Mouse (Mus musculus): ENCODE data around the gene Slc24a2. TPM values are rescaled to one million over a fixed set of nuclear protein-coding genes. Genes with fewer than 3 reads are reported as not detected.

The Slc24a2 gene
- polyA plus RNA-seq, 1 experiment from 2014 or later: 2.1 TPM

- Histone ChIP-seq H3K9ac (replicated peaks; ENCODE audit: low read depth, low read length) (no peak overlapping the region), H3K9me3 (ENCODE audit: control insufficient read depth, low read length) (no peaks in the 10 kb centered on the region), H3K36me3 (ENCODE audit: control insufficient read depth, insufficient read depth) (no peaks in the 10 kb centered on the region), H3K27ac (ENCODE audit: low read length) (peak overlapping the region; percentile 56), H3K27me3 (replicated peaks; ENCODE audit: control insufficient read depth, insufficient read depth, low read length) (no peaks in the 10 kb centered on the region), H3K4me3 (replicated peaks; ENCODE audit: low read length) (no peak overlapping the region), H3K4me1 (replicated peaks; ENCODE audit: control insufficient read depth, insufficient read depth, low read length) (peaks cover 24% of the 10 kb centered on the region), H3K4me2 (ENCODE audit: low read length) (no peak overlapping the region)
- peak; percentile 81 for ATAC-seq
- 49% methylated on average over 6 of the region's 6 CpGs for WGBS
Measured at GRCm38 (mm10) chr4:87062771-87063253, 167.5 kb downstream of the Slc24a2 start.

GRCm38 (mm10) chr4:87061696-87062095, 168.6 kb downstream of the Slc24a2 start:
- Histone ChIP-seq H3K4me3 (replicated peaks; ENCODE audit: low read length) (no peak overlapping the region), H3K9ac (replicated peaks; ENCODE audit: low read depth, low read length) (no peak overlapping the region), H3K4me2 (ENCODE audit: low read length) (no peak overlapping the region), H3K27ac (ENCODE audit: low read length) (no peak overlapping the region), H3K9me3 (ENCODE audit: control insufficient read depth, low read length) (no peaks in the 10 kb centered on the region), H3K36me3 (ENCODE audit: control insufficient read depth, insufficient read depth) (no peaks in the 10 kb centered on the region), H3K27me3 (replicated peaks; ENCODE audit: control insufficient read depth, insufficient read depth, low read length) (no peaks in the 10 kb centered on the region), H3K4me1 (replicated peaks; ENCODE audit: control insufficient read depth, insufficient read depth, low read length) (peaks cover 29% of the 10 kb centered on the region)
- 65% methylated on average over 2 of the region's 2 CpGs for WGBS
- no peak for ATAC-seq

DNA sequence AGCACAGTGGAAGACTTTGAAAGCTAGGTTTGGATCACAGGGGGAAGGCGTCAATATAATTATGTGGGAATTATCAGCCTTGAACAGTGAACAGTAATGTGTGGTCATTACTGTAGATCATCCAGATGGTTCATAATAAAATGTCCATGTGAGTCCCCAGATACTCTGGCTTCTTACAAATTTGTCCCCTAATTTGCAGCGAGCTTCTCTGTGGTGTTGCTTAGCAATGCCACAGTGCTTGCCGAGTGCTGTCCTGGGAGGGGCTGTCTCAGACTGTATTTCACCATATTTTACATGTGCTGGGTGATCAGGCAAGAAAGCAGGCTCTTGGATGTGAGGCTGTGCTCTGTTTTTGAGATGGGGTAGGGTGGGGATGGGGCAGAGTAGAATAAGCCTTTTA, 172.7 kb downstream of the Slc24a2 start:
- no peaks in the 10 kb centered on the region for H3K9me3 ChIP-seq (ENCODE audit: control insufficient read depth, low read length)
- peak; percentile 65 for ATAC-seq
- no peak overlapping the region for H3K9ac ChIP-seq (replicated peaks; ENCODE audit: low read depth, low read length)
- no peaks in the 10 kb centered on the region for H3K27me3 ChIP-seq (replicated peaks; ENCODE audit: control insufficient read depth, insufficient read depth, low read length)
- H3K4me3 ChIP-seq (replicated peaks; ENCODE audit: low read length): no peak overlapping the region
- no peak overlapping the region for H3K4me2 ChIP-seq (ENCODE audit: low read length)
- H3K36me3 ChIP-seq (ENCODE audit: control insufficient read depth, insufficient read depth): no peaks in the 10 kb centered on the region
- no peak overlapping the region for H3K27ac ChIP-seq (ENCODE audit: low read length)
- WGBS: 23% methylated on average over 3 of the region's 3 CpGs
- peaks cover 18% of the 10 kb centered on the region for H3K4me1 ChIP-seq (replicated peaks; ENCODE audit: control insufficient read depth, insufficient read depth, low read length)

DNA sequence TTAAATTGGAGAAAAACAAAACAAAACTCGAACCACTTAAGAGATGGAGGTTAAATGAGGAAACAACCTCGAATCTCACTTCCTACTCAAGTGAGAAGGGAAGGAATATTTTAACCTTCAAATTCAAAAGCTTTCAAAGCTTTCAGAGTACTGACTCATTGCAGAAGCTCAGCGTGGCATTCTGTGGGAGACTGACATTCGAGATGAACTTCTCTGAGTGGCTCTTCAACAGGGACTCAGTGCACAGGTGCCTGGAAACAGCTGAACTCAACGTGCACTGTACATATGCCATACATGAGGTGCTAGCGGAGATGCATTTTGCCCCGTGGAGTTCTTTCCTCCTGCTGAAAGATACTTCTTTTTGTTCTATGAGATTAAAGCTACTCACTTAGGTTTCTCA, 174.5 kb downstream of the Slc24a2 start:
- no peak overlapping the region for H3K27ac ChIP-seq (ENCODE audit: low read length)
- no peaks in the 10 kb centered on the region for H3K27me3 ChIP-seq (replicated peaks; ENCODE audit: control insufficient read depth, insufficient read depth, low read length)
- no peak overlapping the region for H3K9ac ChIP-seq (replicated peaks; ENCODE audit: low read depth, low read length)
- no peak overlapping the region for H3K4me2 ChIP-seq (ENCODE audit: low read length)
- H3K4me1 ChIP-seq (replicated peaks; ENCODE audit: control insufficient read depth, insufficient read depth, low read length): peaks cover 7% of the 10 kb centered on the region
- no peak overlapping the region for H3K4me3 ChIP-seq (replicated peaks; ENCODE audit: low read length)
- no peaks in the 10 kb centered on the region for H3K36me3 ChIP-seq (ENCODE audit: control insufficient read depth, insufficient read depth)
- no peaks in the 10 kb centered on the region for H3K9me3 ChIP-seq (ENCODE audit: control insufficient read depth, low read length)
- no peak for ATAC-seq
- WGBS: 86% methylated on average over 7 of the region's 7 CpGs

DNA sequence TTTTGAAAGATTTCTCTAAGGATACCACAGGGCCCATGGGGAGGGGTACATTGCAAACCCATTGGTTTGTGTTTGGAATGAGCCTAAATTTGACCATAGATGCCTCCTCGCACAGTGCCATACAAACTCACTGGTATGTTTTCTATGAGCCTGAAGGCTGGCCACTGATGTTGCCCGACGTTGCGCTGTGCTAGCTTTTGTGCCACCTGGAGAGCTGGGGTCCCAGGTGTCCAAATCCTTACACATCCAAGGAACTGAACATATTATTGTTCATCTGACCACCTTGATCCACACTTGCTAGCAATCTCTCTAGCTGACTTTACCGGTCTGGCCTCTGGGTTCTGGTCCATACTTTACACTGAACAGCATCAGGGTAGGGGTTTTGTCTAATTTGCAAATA, 177.4 kb downstream of the Slc24a2 start:
- WGBS: 95% methylated on average over 5 of the region's 5 CpGs
- H3K27ac ChIP-seq (ENCODE audit: low read length): no peak overlapping the region
- no peak overlapping the region for H3K4me2 ChIP-seq (ENCODE audit: low read length)
- H3K9ac ChIP-seq (replicated peaks; ENCODE audit: low read depth, low read length): no peak overlapping the region
- H3K4me3 ChIP-seq (replicated peaks; ENCODE audit: low read length): no peak overlapping the region
- H3K9me3 ChIP-seq (ENCODE audit: control insufficient read depth, low read length): no peaks in the 10 kb centered on the region
- no peaks in the 10 kb centered on the region for H3K27me3 ChIP-seq (replicated peaks; ENCODE audit: control insufficient read depth, insufficient read depth, low read length)
- no peaks in the 10 kb centered on the region for H3K36me3 ChIP-seq (ENCODE audit: control insufficient read depth, insufficient read depth)
- H3K4me1 ChIP-seq (replicated peaks; ENCODE audit: control insufficient read depth, insufficient read depth, low read length): peaks cover 6% of the 10 kb centered on the region
- ATAC-seq: no peak

- Histone ChIP-seq H3K4me1 (replicated peaks; ENCODE audit: control insufficient read depth, insufficient read depth, low read length) (no peaks in the 10 kb centered on the region), H3K4me2 (ENCODE audit: low read length) (no peak overlapping the region), H3K27ac (ENCODE audit: low read length) (no peak overlapping the region), H3K9ac (replicated peaks; ENCODE audit: low read depth, low read length) (no peak overlapping the region), H3K4me3 (replicated peaks; ENCODE audit: low read length) (no peak overlapping the region), H3K36me3 (ENCODE audit: control insufficient read depth, insufficient read depth) (no peaks in the 10 kb centered on the region), H3K27me3 (replicated peaks; ENCODE audit: control insufficient read depth, insufficient read depth, low read length) (no peaks in the 10 kb centered on the region), H3K9me3 (ENCODE audit: control insufficient read depth, low read length) (no peaks in the 10 kb centered on the region)
- 87% methylated on average over 3 of the region's 3 CpGs for WGBS
- no peak for ATAC-seq
Measured at GRCm38 (mm10) chr4:87049061-87049460, 181.2 kb downstream of the Slc24a2 start.

- no peak overlapping the region for H3K9ac ChIP-seq (replicated peaks; ENCODE audit: low read depth, low read length)
- peaks cover under 1% of the 10 kb centered on the region for H3K4me1 ChIP-seq (replicated peaks; ENCODE audit: control insufficient read depth, insufficient read depth, low read length)
- H3K36me3 ChIP-seq (ENCODE audit: control insufficient read depth, insufficient read depth): no peaks in the 10 kb centered on the region
- no peak overlapping the region for H3K4me3 ChIP-seq (replicated peaks; ENCODE audit: low read length)
- ATAC-seq: no peak
- no peaks in the 10 kb centered on the region for H3K9me3 ChIP-seq (ENCODE audit: control insufficient read depth, low read length)
- no peak overlapping the region for H3K27ac ChIP-seq (ENCODE audit: low read length)
- H3K27me3 ChIP-seq (replicated peaks; ENCODE audit: control insufficient read depth, insufficient read depth, low read length): no peaks in the 10 kb centered on the region
- H3K4me2 ChIP-seq (ENCODE audit: low read length): no peak overlapping the region
- WGBS: 81% methylated on average over 2 of the region's 2 CpGs
Measured at GRCm38 (mm10) chr4:87047131-87047530, 183.1 kb downstream of the Slc24a2 start.

- Histone ChIP-seq H3K36me3 (ENCODE audit: control insufficient read depth, insufficient read depth) (no peaks in the 10 kb centered on the region), H3K4me2 (ENCODE audit: low read length) (no peak overlapping the region), H3K27ac (ENCODE audit: low read length) (no peak overlapping the region), H3K27me3 (replicated peaks; ENCODE audit: control insufficient read depth, insufficient read depth, low read length) (no peaks in the 10 kb centered on the region), H3K9me3 (ENCODE audit: control insufficient read depth, low read length) (no peaks in the 10 kb centered on the region), H3K4me1 (replicated peaks; ENCODE audit: control insufficient read depth, insufficient read depth, low read length) (peaks cover 9% of the 10 kb centered on the region), H3K4me3 (replicated peaks; ENCODE audit: low read length) (no peak overlapping the region), H3K9ac (replicated peaks; ENCODE audit: low read depth, low read length) (no peak overlapping the region)
- ATAC-seq: no peak
- WGBS: 75% methylated on average over 9 of the region's 9 CpGs
Measured at GRCm38 (mm10) chr4:87043296-87043695, 187.0 kb downstream of the Slc24a2 start.

GRCm38 (mm10) chr4:87041412-87041997, 188.8 kb downstream of the Slc24a2 start:
- Histone ChIP-seq H3K9me3 (ENCODE audit: control insufficient read depth, low read length) (no peaks in the 10 kb centered on the region), H3K36me3 (ENCODE audit: control insufficient read depth, insufficient read depth) (no peaks in the 10 kb centered on the region), H3K4me1 (replicated peaks; ENCODE audit: control insufficient read depth, insufficient read depth, low read length) (peaks cover 9% of the 10 kb centered on the region), H3K4me3 (replicated peaks; ENCODE audit: low read length) (no peak overlapping the region), H3K4me2 (ENCODE audit: low read length) (no peak overlapping the region), H3K27me3 (replicated peaks; ENCODE audit: control insufficient read depth, insufficient read depth, low read length) (no peaks in the 10 kb centered on the region), H3K9ac (replicated peaks; ENCODE audit: low read depth, low read length) (no peak overlapping the region), H3K27ac (ENCODE audit: low read length) (peak overlapping the region; percentile 46)
- peak; percentile 87 for ATAC-seq
- 48% methylated on average over 7 of the region's 7 CpGs for WGBS

GRCm38 (mm10) chr4:87037592-87037991, 192.7 kb downstream of the Slc24a2 start:
- no peak for ATAC-seq

More at GRCm38 (mm10) chr4:87037592-87037991, 192.7 kb downstream of the Slc24a2 start:
- Histone ChIP-seq H3K9ac (replicated peaks; ENCODE audit: low read depth, low read length) (no peak overlapping the region), H3K27ac (ENCODE audit: low read length) (no peak overlapping the region), H3K9me3 (ENCODE audit: control insufficient read depth, low read length) (no peaks in the 10 kb centered on the region), H3K4me2 (ENCODE audit: low read length) (no peak overlapping the region), H3K27me3 (replicated peaks; ENCODE audit: control insufficient read depth, insufficient read depth, low read length) (no peaks in the 10 kb centered on the region), H3K36me3 (ENCODE audit: control insufficient read depth, insufficient read depth) (no peaks in the 10 kb centered on the region), H3K4me3 (replicated peaks; ENCODE audit: low read length) (no peak overlapping the region), H3K4me1 (replicated peaks; ENCODE audit: control insufficient read depth, insufficient read depth, low read length) (peaks cover 9% of the 10 kb centered on the region)
- WGBS: 76% methylated on average over 4 of the region's 4 CpGs
